Mouse (Mus musculus): ENCODE measurements around the gene 1700025G04Rik.

- TF ChIP-seq CTCF (IDR thresholded peaks at IDR 0.05; ENCODE audit: borderline replicate concordance, control insufficient read depth, extremely low read depth, insufficient read depth, low read length, poor library complexity): no peak
- TF ChIP-seq POLR2A (IDR thresholded peaks at IDR 0.05; ENCODE audit: control insufficient read depth, extremely low read depth, insufficient read depth, low read length, poor library complexity): no peak
Measured at GRCm38 (mm10) chr1:152018322-152018721, 71.6 kb downstream of the 1700025G04Rik start.

Measured in thymus, adult 2 months (tissue).